Mouse (Mus musculus): ENCODE data around the gene Olfr1087. TPM values are rescaled to one million over a fixed set of nuclear protein-coding genes. Genes with fewer than 3 reads are reported as not detected.
"Not testable (repeated sequence)": the region's sequence is repeated elsewhere in the genome, so short reads cannot be mapped to it uniquely, and the experiment has no call there.

The Olfr1087 gene
- not detected in 2 replicates for polyA plus RNA-seq (2015; fragmentation: Nextera tagmentation; extraction: Ambion mirVana)

DNA sequence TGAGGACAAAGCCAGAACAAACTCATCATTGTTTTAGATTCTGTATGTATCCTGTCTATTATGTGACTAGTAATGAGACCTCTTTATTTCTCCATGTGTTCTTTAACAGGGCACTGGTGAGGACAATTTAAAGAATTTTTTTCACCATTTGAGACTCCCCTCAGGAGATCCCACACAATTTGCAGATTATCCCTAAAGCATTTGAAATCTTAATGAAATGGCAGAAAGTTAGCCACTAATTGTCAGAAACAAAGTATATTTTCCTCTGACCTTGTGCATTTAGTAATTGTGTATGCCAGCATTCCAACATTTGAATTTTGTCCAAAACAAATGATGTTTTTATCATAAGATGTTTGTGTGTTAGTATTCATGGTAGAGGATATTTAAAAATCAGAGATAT is at the start of gene Olfr1087:
Gene Olfr1087, minus strand, starts transcription at position 101 of the 400 bp plus-strand sequence.
- no peak within 1 kb of the TSS for H3K4me3 ChIP-seq (ENCODE audit: low read length)
- H3K4me2 ChIP-seq (ENCODE audit: low read length): no peak within 1 kb of the TSS
- H3K27ac ChIP-seq (ENCODE audit: low read depth, low read length): no peak within 1 kb of the TSS
- H3K4me1 ChIP-seq (ENCODE audit: control insufficient read depth, insufficient read depth, low read depth, low read length): no peaks in the 10 kb centered on the region
- no peaks in the 10 kb centered on the region for H3K9me3 ChIP-seq (ENCODE audit: control insufficient read depth, low read length)
- no peak within 1 kb of the TSS for H3K9ac ChIP-seq (ENCODE audit: low read depth, low read length)
- no peak for ATAC-seq
- no peaks in the 10 kb centered on the region for H3K27me3 ChIP-seq (replicated peaks; ENCODE audit: control insufficient read depth, insufficient read depth, low read length)
- H3K36me3 ChIP-seq (ENCODE audit: control insufficient read depth, insufficient read depth, low read length): no peaks in the 10 kb centered on the region

DNA sequence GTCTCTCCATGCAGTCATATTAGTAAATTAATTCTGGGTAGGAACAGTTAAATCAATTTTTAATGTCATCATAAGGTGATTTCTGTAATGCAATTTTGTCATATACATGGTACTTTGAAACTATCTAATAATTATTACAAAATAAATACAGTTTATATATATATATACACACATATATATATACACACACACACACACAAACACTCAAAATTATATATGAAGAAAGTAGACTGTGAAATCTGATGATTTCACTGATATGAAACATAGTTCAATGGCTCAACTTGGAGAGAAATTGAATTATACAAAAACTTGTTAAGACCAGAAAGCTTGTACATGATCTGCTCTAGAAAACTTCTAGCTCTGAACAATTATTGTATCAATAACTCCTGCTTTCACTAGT is 35.4 kb upstream of the Olfr1087 start, which contains the start of gene Olfr1089:
Gene Olfr1089, minus strand, starts transcription at position 101 of the 400 bp plus-strand sequence.
- Histone ChIP-seq H3K9me3 (ENCODE audit: control insufficient read depth, low read length) (no peaks in the 10 kb centered on the region), H3K27me3 (replicated peaks; ENCODE audit: control insufficient read depth, insufficient read depth, low read length) (no peaks in the 10 kb centered on the region), H3K36me3 (ENCODE audit: control insufficient read depth, insufficient read depth, low read length) (no peaks in the 10 kb centered on the region), H3K4me2 (ENCODE audit: low read length) (no peak within 1 kb of the TSS), H3K9ac (ENCODE audit: low read depth, low read length) (no peak within 1 kb of the TSS), H3K27ac (ENCODE audit: low read depth, low read length) (no peak within 1 kb of the TSS), H3K4me3 (ENCODE audit: low read length) (no peak within 1 kb of the TSS), H3K4me1 (ENCODE audit: control insufficient read depth, insufficient read depth, low read depth, low read length) (no peaks in the 10 kb centered on the region)
- no peak for ATAC-seq

- no peak within 1 kb of the TSS for H3K27ac ChIP-seq (ENCODE audit: low read depth, low read length)
- WGBS: 73% methylated on average over 2 of the region's 2 CpGs
- H3K4me3 ChIP-seq (ENCODE audit: low read length): no peak within 1 kb of the TSS
Measured at GRCm38 (mm10) chr2:86679992-86680391, 18.2 kb downstream of the Olfr1087 start, which contains the start of gene Olfr1086. Gene Olfr1086, minus strand, starts transcription at chr2:86680092.

DNA sequence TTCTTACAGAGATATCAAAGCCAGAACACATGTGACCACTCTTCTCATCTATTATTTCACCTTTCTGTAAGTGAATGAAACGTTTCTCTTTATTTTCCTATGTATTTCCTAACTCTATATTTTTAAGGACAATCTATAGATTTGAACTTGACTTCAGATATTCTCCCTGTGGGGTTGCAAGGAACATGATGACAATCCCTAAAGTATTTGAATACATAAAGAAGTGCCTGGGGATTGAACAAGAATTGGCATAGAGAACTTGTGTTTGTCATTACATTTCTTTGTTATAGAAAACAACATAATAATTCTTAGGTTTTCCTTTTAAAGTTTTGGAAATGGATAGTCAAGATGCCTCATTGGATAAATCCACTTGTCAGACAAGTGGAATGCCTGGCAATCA is 36.3 kb downstream of the Olfr1087 start, which contains the start of gene Olfr1085:
Gene Olfr1085, minus strand, starts transcription at position 101 of the 400 bp plus-strand sequence.
- 33% methylated on average over 1 of the region's 1 CpGs for WGBS
- no peaks in the 10 kb centered on the region for H3K4me1 ChIP-seq (ENCODE audit: control insufficient read depth, insufficient read depth, low read depth, low read length)
- no peak for ATAC-seq

More at GRCm38 (mm10) chr2:86679992-86680391, 18.2 kb downstream of the Olfr1087 start, which contains the start of gene Olfr1086:
- H3K9ac ChIP-seq (ENCODE audit: low read depth, low read length): no peak within 1 kb of the TSS
- H3K4me1 ChIP-seq (ENCODE audit: control insufficient read depth, insufficient read depth, low read depth, low read length): no peaks in the 10 kb centered on the region
- H3K9me3 ChIP-seq (ENCODE audit: control insufficient read depth, low read length): no peaks in the 10 kb centered on the region
- no peak for ATAC-seq
- H3K36me3 ChIP-seq (ENCODE audit: control insufficient read depth, insufficient read depth, low read length): no peaks in the 10 kb centered on the region
- H3K4me2 ChIP-seq (ENCODE audit: low read length): no peak within 1 kb of the TSS
- H3K27me3 ChIP-seq (replicated peaks; ENCODE audit: control insufficient read depth, insufficient read depth, low read length): no peaks in the 10 kb centered on the region

DNA sequence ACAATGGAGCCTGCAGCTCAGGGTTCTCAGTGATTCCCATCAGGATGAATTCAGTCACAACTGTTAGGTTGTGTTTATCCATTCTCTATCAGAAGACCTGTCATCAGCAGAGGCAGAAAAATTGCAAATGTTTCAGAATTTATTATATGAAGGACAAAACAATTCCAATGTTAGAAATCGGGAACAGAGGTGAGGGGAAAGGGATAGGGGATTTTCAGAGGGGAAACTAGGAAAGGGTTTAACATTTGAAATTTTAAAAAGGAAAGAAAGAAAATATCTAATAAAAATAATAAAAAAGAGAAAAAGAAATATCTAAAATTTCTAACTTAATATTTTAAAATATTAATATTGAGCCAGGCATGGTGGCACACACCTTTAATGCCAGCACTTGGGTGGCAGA is 58.6 kb downstream of the Olfr1087 start, which contains the start of gene Olfr1084:
Gene Olfr1084, minus strand, starts transcription at position 101 of the 400 bp plus-strand sequence.
- not testable (repeated sequence) for H3K27ac ChIP-seq (ENCODE audit: low read depth, low read length); H3K4me1 ChIP-seq (ENCODE audit: control insufficient read depth, insufficient read depth, low read depth, low read length); H3K27me3 ChIP-seq (replicated peaks; ENCODE audit: control insufficient read depth, insufficient read depth, low read length); H3K9ac ChIP-seq (ENCODE audit: low read depth, low read length); ATAC-seq; H3K36me3 ChIP-seq (ENCODE audit: control insufficient read depth, insufficient read depth, low read length); H3K9me3 ChIP-seq (ENCODE audit: control insufficient read depth, low read length); H3K4me2 ChIP-seq (ENCODE audit: low read length); H3K4me3 ChIP-seq (ENCODE audit: low read length)
- WGBS: 90% methylated on average over 1 of the region's 1 CpGs

More for the DNA sequence above, 36.3 kb downstream of the Olfr1087 start, which contains the start of gene Olfr1085:
- H3K36me3 ChIP-seq (ENCODE audit: control insufficient read depth, insufficient read depth, low read length): no peaks in the 10 kb centered on the region
- H3K4me3 ChIP-seq (ENCODE audit: low read length): no peak within 1 kb of the TSS
- H3K4me2 ChIP-seq (ENCODE audit: low read length): no peak within 1 kb of the TSS
- H3K27me3 ChIP-seq (replicated peaks; ENCODE audit: control insufficient read depth, insufficient read depth, low read length): no peaks in the 10 kb centered on the region
- H3K9ac ChIP-seq (ENCODE audit: low read depth, low read length): no peak within 1 kb of the TSS
- H3K27ac ChIP-seq (ENCODE audit: low read depth, low read length): no peak within 1 kb of the TSS
- H3K9me3 ChIP-seq (ENCODE audit: control insufficient read depth, low read length): no peaks in the 10 kb centered on the region

Other genes with a start within 250 kb of the Olfr1087 start
- not detected in 2 replicates for gene Olfr1065, start 247.8 kb downstream of the Olfr1087 start, polyA plus RNA-seq (2015; fragmentation: Nextera tagmentation; extraction: Ambion mirVana)
- not detected in 2 replicates for gene Olfr1066, start 242.1 kb downstream of the Olfr1087 start, polyA plus RNA-seq (2015; fragmentation: Nextera tagmentation; extraction: Ambion mirVana)
- not detected in 2 replicates for gene Olfr228, start 211.0 kb downstream of the Olfr1087 start, polyA plus RNA-seq (2015; fragmentation: Nextera tagmentation; extraction: Ambion mirVana)
- gene Olfr1076, start 189.9 kb downstream of the Olfr1087 start, polyA plus RNA-seq (2015; fragmentation: Nextera tagmentation; extraction: Ambion mirVana): not detected in 2 replicates
- not detected in 2 replicates for gene Olfr1079, start 155.9 kb downstream of the Olfr1087 start, polyA plus RNA-seq (2015; fragmentation: Nextera tagmentation; extraction: Ambion mirVana)
- not detected in 2 replicates for gene Olfr1080, start 140.2 kb downstream of the Olfr1087 start, polyA plus RNA-seq (2015; fragmentation: Nextera tagmentation; extraction: Ambion mirVana)
- not detected in 2 replicates for gene Olfr1082, start 99.4 kb downstream of the Olfr1087 start, polyA plus RNA-seq (2015; fragmentation: Nextera tagmentation; extraction: Ambion mirVana)
- gene Olfr1084, start 58.7 kb downstream of the Olfr1087 start, polyA plus RNA-seq (2015; fragmentation: Nextera tagmentation; extraction: Ambion mirVana): not detected in 2 replicates
- not detected in 2 replicates for gene Olfr1085, start 36.4 kb downstream of the Olfr1087 start, polyA plus RNA-seq (2015; fragmentation: Nextera tagmentation; extraction: Ambion mirVana)
- not detected in 2 replicates for gene Olfr1086, start 18.3 kb downstream of the Olfr1087 start, polyA plus RNA-seq (2015; fragmentation: Nextera tagmentation; extraction: Ambion mirVana)
- not detected in 2 replicates for gene Olfr1089, start 35.3 kb upstream of the Olfr1087 start, polyA plus RNA-seq (2015; fragmentation: Nextera tagmentation; extraction: Ambion mirVana)
- gene Olfr1090, start 60.6 kb upstream of the Olfr1087 start, polyA plus RNA-seq (2015; fragmentation: Nextera tagmentation; extraction: Ambion mirVana): not detected in 2 replicates
- not detected in 2 replicates for gene Olfr1093, start 84.1 kb upstream of the Olfr1087 start, polyA plus RNA-seq (2015; fragmentation: Nextera tagmentation; extraction: Ambion mirVana)
- gene Olfr141, start 111.6 kb upstream of the Olfr1087 start, polyA plus RNA-seq (2015; fragmentation: Nextera tagmentation; extraction: Ambion mirVana): not detected in 2 replicates
- not detected in 2 replicates for gene Olfr1094, start 126.3 kb upstream of the Olfr1087 start, polyA plus RNA-seq (2015; fragmentation: Nextera tagmentation; extraction: Ambion mirVana)
- gene Olfr1095, start 153.3 kb upstream of the Olfr1087 start, polyA plus RNA-seq (2015; fragmentation: Nextera tagmentation; extraction: Ambion mirVana): not detected in 2 replicates
- gene Gm13723, start 176.4 kb upstream of the Olfr1087 start, polyA plus RNA-seq (2015; fragmentation: Nextera tagmentation; extraction: Ambion mirVana): not detected in 2 replicates
- gene Olfr1097, start 193.8 kb upstream of the Olfr1087 start, polyA plus RNA-seq (2015; fragmentation: Nextera tagmentation; extraction: Ambion mirVana): not detected in 2 replicates
- not detected in 2 replicates for gene Olfr1098, start 226.2 kb upstream of the Olfr1087 start, polyA plus RNA-seq (2015; fragmentation: Nextera tagmentation; extraction: Ambion mirVana)